Mouse (Mus musculus): ENCODE results near the gene Camk2n1. TPM values are rescaled to one million over a fixed set of nuclear protein-coding genes. Genes with fewer than 3 reads are reported as not detected.

The Camk2n1 gene
- total RNA-seq, 4 experiments from 2014 or later, result 317 to 356 (median 337) TPM

DNA sequence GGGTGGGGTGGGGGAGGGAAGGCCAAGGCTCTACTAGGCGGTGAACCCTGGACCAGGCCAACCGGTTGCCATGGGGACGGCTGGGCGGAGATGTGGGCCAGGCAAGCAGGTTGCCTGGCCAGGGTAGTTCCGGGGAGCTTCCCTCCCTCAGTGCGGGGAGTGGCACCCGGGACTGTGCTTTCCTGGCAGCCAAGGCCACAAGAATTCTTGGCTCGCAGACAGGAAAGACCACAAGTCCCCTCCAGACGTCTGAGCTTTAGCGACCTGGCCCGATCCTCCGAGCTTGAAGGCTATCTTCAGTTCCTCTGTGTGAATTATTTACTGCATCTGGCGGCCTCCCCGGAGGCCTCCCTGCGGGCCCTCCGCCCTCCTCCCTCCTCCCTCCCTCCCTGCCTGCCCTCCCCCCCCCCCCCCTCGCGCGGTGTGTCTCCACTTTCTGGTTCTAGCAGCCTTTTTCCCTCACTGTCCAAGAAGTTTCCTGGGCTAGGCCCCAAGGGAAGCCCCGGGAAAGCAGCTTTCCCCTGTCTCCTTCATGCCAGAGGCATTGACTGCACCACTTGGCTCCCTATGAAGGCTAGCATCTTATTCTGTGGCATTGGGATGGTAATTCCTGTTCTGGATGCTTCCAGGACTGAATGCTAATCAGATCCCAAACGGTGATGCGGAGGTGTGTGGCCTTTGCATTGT is 10.7 kb downstream of the Camk2n1 start:
- DNase-seq (ENCODE audit: low spot score in 2 of 2), result no peak

- DNase-seq (ENCODE audit: low spot score in 2 of 2), result no peak
Observed at GRCm38 (mm10) chr4:138465446-138465845, 11.3 kb downstream of the Camk2n1 start.

- DNase-seq (ENCODE audit: low spot score in 2 of 2), result no peak
Observed at GRCm38 (mm10) chr4:138466690-138467089, 12.6 kb downstream of the Camk2n1 start.

DNA sequence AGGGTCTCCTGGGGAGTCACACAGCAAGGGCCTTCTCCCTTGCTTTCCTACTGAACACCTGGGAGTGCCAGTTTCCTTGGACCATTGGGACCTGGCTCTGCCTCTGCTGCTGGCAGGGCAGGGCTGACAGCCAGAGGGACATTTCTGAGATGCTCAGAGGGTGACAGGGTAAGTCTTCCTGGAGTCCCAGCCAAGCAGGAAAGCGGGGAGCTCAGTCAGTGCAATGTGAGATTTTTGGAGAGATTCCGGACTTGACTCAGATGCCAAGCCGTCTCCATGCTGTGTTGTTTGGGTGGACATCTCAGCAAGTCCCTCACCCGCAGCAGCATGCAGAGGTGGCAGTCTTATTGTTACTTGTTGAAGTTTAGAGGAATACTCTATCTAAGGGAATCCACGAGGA is 13.3 kb downstream of the Camk2n1 start:
- DNase-seq (ENCODE audit: low spot score in 2 of 2), result no peak

GRCm38 (mm10) chr4:138469080-138469479 is 15.0 kb downstream of the Camk2n1 start:
- DNase-seq (ENCODE audit: low spot score in 2 of 2), result no peak

DNA sequence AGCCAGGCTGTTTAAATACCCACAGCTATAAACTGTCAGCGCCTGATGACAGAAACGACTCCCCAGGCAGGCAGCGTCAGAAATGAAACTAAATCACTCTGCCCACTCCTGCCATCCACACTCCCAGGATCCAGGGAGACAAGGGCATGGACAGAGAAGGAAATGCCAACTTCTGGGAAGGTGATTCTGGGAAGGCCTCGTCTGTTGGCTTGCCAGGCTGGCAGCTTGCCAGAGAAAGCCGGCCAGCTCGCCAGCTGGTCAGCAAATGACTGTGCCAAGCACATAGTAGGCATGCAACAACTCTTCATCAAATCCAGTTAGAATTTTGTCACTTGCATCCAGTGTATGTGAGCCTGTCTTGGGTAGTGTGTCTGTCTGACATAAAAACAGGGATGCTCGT is 17.1 kb downstream of the Camk2n1 start:
- no peak for DNase-seq (ENCODE audit: low spot score in 2 of 2)

GRCm38 (mm10) chr4:138479595-138479994 is 25.5 kb downstream of the Camk2n1 start:
- peak; percentile 75 for DNase-seq (ENCODE audit: low spot score in 2 of 2)

GRCm38 (mm10) chr4:138480962-138481361 is 26.8 kb downstream of the Camk2n1 start:
- no peak for DNase-seq (ENCODE audit: low spot score in 2 of 2)

DNA sequence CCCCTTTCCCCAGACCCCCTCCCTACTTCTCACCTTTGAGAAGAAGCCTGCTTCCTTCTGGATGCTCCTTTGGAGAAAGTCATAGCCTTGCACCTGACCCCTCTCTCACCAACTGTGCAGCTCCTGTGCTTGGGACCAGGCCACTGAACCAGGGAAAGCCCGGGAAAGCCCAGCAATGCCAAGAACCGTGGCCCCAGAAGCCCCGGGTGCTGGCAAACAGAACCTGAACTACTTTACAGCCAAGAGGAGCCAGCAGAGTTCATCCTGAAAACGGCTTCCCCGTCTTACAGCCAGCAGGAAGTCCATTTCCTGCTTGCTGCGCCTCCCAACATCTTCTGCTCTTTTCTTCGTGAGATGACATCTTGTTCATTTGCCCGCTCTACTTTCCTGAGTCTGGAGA is 28.6 kb downstream of the Camk2n1 start:
- DNase-seq (ENCODE audit: low spot score in 2 of 2), result no peak

GRCm38 (mm10) chr4:138488241-138488640 is 34.1 kb downstream of the Camk2n1 start:
- DNase-seq (ENCODE audit: low spot score in 2 of 2), result no peak

GRCm38 (mm10) chr4:138491088-138491487 is 37.0 kb downstream of the Camk2n1 start:
- DNase-seq (ENCODE audit: low spot score in 2 of 2), result no peak

- no peak for DNase-seq (ENCODE audit: low spot score in 2 of 2)
Observed at GRCm38 (mm10) chr4:138493161-138494001, 39.3 kb downstream of the Camk2n1 start.

DNA sequence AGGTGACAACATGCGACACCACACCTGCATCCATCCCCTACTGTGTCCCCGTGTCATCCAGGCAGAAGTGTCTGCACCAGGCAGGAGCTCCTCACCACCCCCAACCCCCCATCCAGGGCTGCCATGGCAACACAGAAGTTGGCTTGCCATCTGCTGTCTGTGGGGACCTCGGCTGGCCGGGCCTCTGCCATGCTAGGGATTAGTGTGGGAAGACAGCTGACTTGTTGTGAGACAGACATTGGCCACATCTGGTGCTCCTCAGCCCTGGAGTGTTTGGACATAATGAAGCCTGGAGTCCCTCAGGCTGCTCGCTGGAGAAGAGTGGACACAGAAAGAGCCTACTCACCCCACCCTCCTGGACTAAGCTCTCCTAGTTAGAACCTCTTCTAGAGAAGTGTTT is 40.8 kb downstream of the Camk2n1 start:
- DNase-seq (ENCODE audit: low spot score in 2 of 2), result peak; percentile 51 to 54

- no peak for DNase-seq (ENCODE audit: low spot score in 2 of 2)
Observed at GRCm38 (mm10) chr4:138495775-138496174, 41.7 kb downstream of the Camk2n1 start.

- no peak for DNase-seq (ENCODE audit: low spot score in 2 of 2)
Observed at GRCm38 (mm10) chr4:138496746-138497520, 42.8 kb downstream of the Camk2n1 start.

DNA sequence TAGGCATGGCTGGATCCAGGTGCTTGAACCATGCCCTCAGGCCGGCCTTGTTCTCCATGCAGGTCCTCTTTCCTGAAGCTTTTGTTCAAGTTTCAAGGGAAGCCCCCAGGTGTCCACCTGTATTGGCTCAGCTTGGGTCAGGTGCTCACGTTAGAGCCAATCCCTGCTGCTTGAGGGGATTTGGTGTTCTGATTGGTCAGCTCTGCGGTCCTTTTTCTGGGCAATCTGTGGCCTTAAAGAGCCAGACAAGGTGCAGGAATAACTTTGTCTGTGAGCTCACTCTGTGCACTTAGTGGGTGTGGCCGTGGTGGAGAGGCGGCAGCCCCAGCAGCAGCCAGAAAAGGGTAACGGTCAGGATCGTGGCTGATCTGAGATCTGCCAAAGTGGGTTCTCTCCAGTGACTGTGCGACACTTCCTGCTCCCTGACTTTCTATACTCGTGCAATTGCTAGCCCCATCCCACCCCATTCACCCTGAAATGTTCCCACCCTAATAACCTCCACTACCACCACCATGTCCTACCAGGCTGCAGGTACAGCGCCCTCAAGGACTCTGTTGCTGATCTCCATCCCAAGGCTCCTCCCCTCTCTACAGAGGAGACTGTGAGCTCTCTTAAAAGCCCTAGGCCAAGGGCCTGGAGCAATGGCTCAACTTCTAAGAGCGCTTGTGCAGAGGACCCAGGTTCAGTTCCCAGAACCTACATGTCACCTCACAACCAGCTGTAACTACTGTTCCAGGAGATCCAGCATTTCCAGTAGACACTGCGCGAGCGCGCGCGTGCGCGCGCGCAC is 45.9 kb downstream of the Camk2n1 start:
- no peak for DNase-seq (ENCODE audit: low spot score in 2 of 2)

DNA sequence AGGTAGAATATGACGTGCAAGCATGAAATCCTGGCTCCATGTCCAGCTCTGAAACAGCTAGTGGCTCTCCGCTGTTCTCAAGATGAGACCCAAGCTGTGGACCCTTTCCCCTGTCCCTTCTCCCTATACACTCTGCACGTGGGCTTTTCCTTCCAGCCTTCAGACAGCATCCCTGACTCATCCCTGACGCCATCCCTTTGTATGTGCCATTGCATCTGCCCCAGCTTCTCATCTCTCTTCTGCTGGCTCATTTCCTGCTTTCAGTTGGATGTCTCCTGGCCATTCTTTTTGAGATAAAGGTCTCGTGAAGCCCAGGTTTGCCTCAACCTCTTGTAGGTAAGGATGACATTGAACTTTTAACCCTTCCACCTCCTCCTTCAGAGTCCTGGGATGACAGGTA is 46.9 kb downstream of the Camk2n1 start:
- no peak for DNase-seq (ENCODE audit: low spot score in 2 of 2)

DNA sequence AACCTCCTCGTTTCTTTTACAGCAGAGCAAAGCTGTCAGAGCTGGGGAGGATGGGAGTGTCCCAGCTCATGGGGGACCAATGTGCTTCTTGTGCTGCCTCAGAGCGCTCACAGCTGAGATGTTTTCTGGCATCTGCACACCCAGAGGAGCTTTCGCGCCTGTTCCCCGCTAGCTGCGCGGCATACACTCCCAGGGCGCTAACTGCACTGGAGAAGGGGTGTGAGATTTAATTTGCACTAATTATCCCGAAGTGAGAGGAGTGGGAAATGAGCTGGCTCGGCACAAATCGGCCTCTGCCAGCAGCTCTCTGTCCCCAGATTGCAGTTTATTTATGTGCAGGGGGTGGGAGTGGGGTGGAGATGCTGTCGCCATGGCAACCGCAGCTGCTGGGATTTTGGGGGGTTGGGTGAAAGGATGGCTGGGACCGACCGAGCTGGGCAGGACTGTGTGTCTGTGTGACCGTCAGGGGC is 50.6 kb downstream of the Camk2n1 start:
- DNase-seq (ENCODE audit: low spot score in 2 of 2), result peak; percentile 79 to 84

DNA sequence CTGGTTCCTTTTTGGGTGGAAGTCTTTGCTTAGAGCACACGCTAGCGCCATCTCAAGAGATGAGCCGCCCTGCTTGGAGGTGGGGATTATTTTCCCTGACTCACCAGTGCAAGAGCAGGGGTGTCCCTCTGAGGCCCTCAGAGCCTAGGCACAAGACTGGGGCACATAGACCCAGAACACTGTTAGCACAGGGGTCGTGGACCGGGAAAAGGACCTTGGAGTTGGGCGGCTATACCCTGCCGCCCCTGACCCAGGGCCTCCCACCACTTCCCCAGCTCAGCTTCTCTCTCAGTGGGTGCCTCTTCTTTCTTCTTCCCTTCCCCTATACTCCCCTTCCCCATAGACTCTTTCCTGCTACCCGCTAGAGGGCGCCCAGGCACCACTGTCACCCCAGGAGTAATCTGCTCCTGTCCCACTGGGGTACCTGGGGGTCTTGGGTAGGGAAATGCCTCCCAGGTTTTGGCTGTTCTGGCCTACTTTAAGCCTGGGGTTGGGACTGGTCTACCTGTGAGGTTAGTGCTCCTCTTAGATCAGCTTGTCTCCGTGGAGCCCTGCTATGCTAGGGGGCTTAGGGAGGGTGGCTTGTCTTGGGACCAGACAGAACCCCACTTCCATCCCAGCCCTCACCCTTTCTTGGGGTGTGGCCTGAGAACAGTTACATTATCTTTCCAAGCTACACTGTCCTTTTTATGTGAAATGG is 51.2 kb downstream of the Camk2n1 start:
- DNase-seq (ENCODE audit: low spot score in 2 of 2), result peak in 1 of 2 experiments; percentile 48

DNA sequence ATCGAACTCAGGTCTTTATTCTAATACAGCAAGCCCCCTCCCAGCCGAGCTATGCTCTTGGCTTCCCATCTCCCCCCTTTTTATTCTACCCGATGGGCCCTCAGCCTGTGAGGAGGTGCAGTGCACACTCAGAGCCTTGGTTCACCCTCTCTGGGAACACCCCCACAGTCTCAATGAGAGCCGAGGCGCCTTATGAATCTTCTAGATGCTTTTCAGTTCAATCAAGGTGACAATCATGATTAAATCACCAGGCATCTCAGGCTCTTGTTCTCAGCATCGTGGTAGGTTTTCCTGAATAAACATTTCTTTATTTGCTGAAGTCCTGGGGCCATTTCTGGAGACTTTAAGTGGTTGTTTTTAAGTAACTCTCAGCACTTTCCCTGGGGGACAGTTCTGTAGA is 53.8 kb downstream of the Camk2n1 start:
- DNase-seq (ENCODE audit: low spot score in 2 of 2), result no peak

Data from layer of hippocampus, adult 8-10 months (tissue).